Mouse (Mus musculus) naive thymus-derived CD4-positive, alpha-beta T cell, adult 2 months (primary cell): ENCODE results near the gene Olfr462.

ENCODE experiments used
- DNase-seq: peaks from one replicate; pipeline ENCODE4 v3.0.0-alpha.2; 2011; ENCODE audit warnings: low read depth

The Olfr462 gene

GRCm38 (mm10) chr11:87892168-87892567, at the start of gene Olfr462:
Gene Olfr462 (minus strand): TSS chr11:87892268.
- no peak for DNase-seq

GRCm38 (mm10) chr11:87935467-87935866, 43.4 kb upstream of the Olfr462 start:
- DNase-seq: peak; percentile 84

GRCm38 (mm10) chr11:87933731-87934130, 41.7 kb upstream of the Olfr462 start:
- DNase-seq: no peak

GRCm38 (mm10) chr11:87930348-87930747, 38.3 kb upstream of the Olfr462 start:
- DNase-seq: no peak

GRCm38 (mm10) chr11:87920966-87921365, 28.9 kb upstream of the Olfr462 start, which contains the start of gene Olfr464:
Gene Olfr464 (minus strand): TSS chr11:87920967.
- peak; percentile 23 for DNase-seq

- DNase-seq: no peak
Measured at GRCm38 (mm10) chr11:87920301-87920700, 28.2 kb upstream of the Olfr462 start.

- no peak for DNase-seq
Measured at GRCm38 (mm10) chr11:87916005-87916404, 23.9 kb upstream of the Olfr462 start.

- no peak for DNase-seq
Measured at GRCm38 (mm10) chr11:87904331-87904730, 12.3 kb upstream of the Olfr462 start.

GRCm38 (mm10) chr11:87897287-87897686, 5.2 kb upstream of the Olfr462 start, which contains the start of gene Olfr463:
Gene Olfr463 (minus strand): TSS chr11:87897387.
- DNase-seq: no peak

- DNase-seq: no peak
Measured at GRCm38 (mm10) chr11:87884856-87885255, 7.2 kb downstream of the Olfr462 start.

GRCm38 (mm10) chr11:87883493-87883892, 8.6 kb downstream of the Olfr462 start:
- peak; percentile 48 for DNase-seq

- DNase-seq: no peak
Measured at GRCm38 (mm10) chr11:87881714-87882113, 10.4 kb downstream of the Olfr462 start.

GRCm38 (mm10) chr11:87879826-87880225, 12.2 kb downstream of the Olfr462 start:
- no peak for DNase-seq

GRCm38 (mm10) chr11:87875436-87875835, 16.6 kb downstream of the Olfr462 start, which contains the start of gene Epx:
Gene Epx (minus strand): TSS chr11:87875536.
- no peak for DNase-seq

- no peak for DNase-seq
Measured at GRCm38 (mm10) chr11:87871766-87872165, 20.3 kb downstream of the Olfr462 start.

- no peak for DNase-seq
Measured at GRCm38 (mm10) chr11:87870096-87870495, 22.0 kb downstream of the Olfr462 start.

GRCm38 (mm10) chr11:87866891-87867290, 25.2 kb downstream of the Olfr462 start:
- peak; percentile 59 for DNase-seq

- no peak for DNase-seq
Measured at GRCm38 (mm10) chr11:87862805-87863204, 29.3 kb downstream of the Olfr462 start.

- DNase-seq: no peak
Measured at GRCm38 (mm10) chr11:87860426-87860825, 31.6 kb downstream of the Olfr462 start.

- DNase-seq: no peak
Measured at GRCm38 (mm10) chr11:87859273-87859672, 32.8 kb downstream of the Olfr462 start.

GRCm38 (mm10) chr11:87854550-87854949, 37.5 kb downstream of the Olfr462 start:
- DNase-seq: no peak

GRCm38 (mm10) chr11:87853597-87853954, 38.5 kb downstream of the Olfr462 start:
- no peak for DNase-seq

GRCm38 (mm10) chr11:87852690-87853596, 39.1 kb downstream of the Olfr462 start, which contains the start of gene Mks1:
Gene Mks1 (plus strand): TSS chr11:87853215.
- DNase-seq: peak; percentile 95
